Mouse (Mus musculus): Measurements from ENCODE around the gene Bsx. TPM values are rescaled to one million over a fixed set of nuclear protein-coding genes. Genes with fewer than 3 reads are reported as not detected.

Bsx gene
- total RNA-seq (2014; rRNA removed) (0.24 TPM in 1 of 2 replicates, not detected in the other), polyA plus RNA-seq (2015; fragmentation: Nextera tagmentation; extraction: Ambion mirVana) (1.5 and 2.8 TPM in 2 replicates)

GRCm38 (mm10) chr9:40873556-40874470, at the start of gene Bsx:
TSS of gene Bsx (plus strand) at chr9:40874127.
- H3K27ac ChIP-seq (ENCODE audit: low read depth, low read length) = no peak within 1 kb of the TSS
- H3K9ac ChIP-seq (replicated peaks; ENCODE audit: low read length, poor library complexity, severe bottlenecking) = no peak within 1 kb of the TSS
- H3K4me2 ChIP-seq (ENCODE audit: low read depth, low read length, poor library complexity, severe bottlenecking) = no peak within 1 kb of the TSS
- ATAC-seq (ENCODE audit: low FRiP score) = peak; percentile 49; the same call in 1 of the 2 replicates
- peaks cover 46% of the 10 kb centered on the region for H3K27me3 ChIP-seq (ENCODE audit: insufficient read depth, low read length)
- H3K9me3 ChIP-seq (ENCODE audit: low read length) = no peaks in the 10 kb centered on the region
- no peaks in the 10 kb centered on the region for H3K36me3 ChIP-seq (ENCODE audit: insufficient read depth, low read length)
- H3K4me1 ChIP-seq (ENCODE audit: insufficient read depth, low read length) = peaks cover 3% of the 10 kb centered on the region; the same call in 1 of the 2 replicates
- peak; percentile 54 for DNase-seq (ENCODE audit: low spot score)
- H3K4me3 ChIP-seq (ENCODE audit: low read depth, low read length) = 0 out of 2 replicates have a peak within 1 kb of the TSS, but pooled peaks have one; percentile 2
- TF ChIP-seq CTCF (IDR thresholded peaks at IDR 0.05) = no peak
- WGBS = 3% methylated on average over 27 of the region's 32 CpGs

GRCm38 (mm10) chr9:40825601-40826000, 48.3 kb upstream of the Bsx start:
- Histone ChIP-seq H3K36me3 (ENCODE audit: insufficient read depth, low read length) (no peaks in the 10 kb centered on the region), H3K4me2 (ENCODE audit: low read depth, low read length, poor library complexity, severe bottlenecking) (no peak overlapping the region), H3K4me3 (ENCODE audit: low read depth, low read length) (no peak overlapping the region), H3K27ac (ENCODE audit: low read depth, low read length) (no peak overlapping the region), H3K27me3 (ENCODE audit: insufficient read depth, low read length) (no peaks in the 10 kb centered on the region), H3K4me1 (ENCODE audit: insufficient read depth, low read length) (no peaks in the 10 kb centered on the region), H3K9ac (replicated peaks; ENCODE audit: low read length, poor library complexity, severe bottlenecking) (no peak overlapping the region), H3K9me3 (ENCODE audit: low read length) (no peaks in the 10 kb centered on the region)
- 47% methylated on average over 6 of the region's 6 CpGs for WGBS
- DNase-seq (ENCODE audit: low spot score) (no peak), ATAC-seq (ENCODE audit: low FRiP score) (no peak)
- TF ChIP-seq CTCF (IDR thresholded peaks at IDR 0.05) = no peak

DNA sequence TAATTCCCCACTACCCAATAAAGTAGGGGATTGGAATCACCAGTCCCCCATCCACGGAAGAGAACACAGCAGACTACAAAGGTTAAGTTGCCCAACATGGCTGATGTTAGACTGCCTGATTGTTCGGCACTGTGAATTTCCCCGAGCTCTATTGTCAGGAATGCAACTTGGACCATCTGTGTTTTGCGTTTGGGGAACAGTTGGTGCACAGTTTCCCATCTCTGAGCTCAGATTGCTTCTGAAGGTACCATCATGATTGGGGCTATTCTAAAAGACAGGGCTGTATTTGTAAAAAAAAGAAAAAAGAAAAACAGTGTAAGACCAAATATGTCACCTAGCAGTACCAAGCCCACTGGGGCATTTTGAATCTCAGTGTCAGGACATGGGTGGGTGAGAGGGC, 46.6 kb upstream of the Bsx start:
- no peak overlapping the region for H3K4me3 ChIP-seq (ENCODE audit: low read depth, low read length)
- no peak for TF ChIP-seq CTCF (IDR thresholded peaks at IDR 0.05)
- no peak for ATAC-seq (ENCODE audit: low FRiP score)
- no peak overlapping the region for H3K9ac ChIP-seq (replicated peaks; ENCODE audit: low read length, poor library complexity, severe bottlenecking)
- H3K36me3 ChIP-seq (ENCODE audit: insufficient read depth, low read length) = no peaks in the 10 kb centered on the region
- no peak for DNase-seq (ENCODE audit: low spot score)
- H3K27ac ChIP-seq (ENCODE audit: low read depth, low read length) = no peak overlapping the region
- H3K27me3 ChIP-seq (ENCODE audit: insufficient read depth, low read length) = no peaks in the 10 kb centered on the region
- 89% methylated on average over 4 of the region's 4 CpGs for WGBS
- no peak overlapping the region for H3K4me2 ChIP-seq (ENCODE audit: low read depth, low read length, poor library complexity, severe bottlenecking)
- H3K9me3 ChIP-seq (ENCODE audit: low read length) = no peaks in the 10 kb centered on the region
- no peaks in the 10 kb centered on the region for H3K4me1 ChIP-seq (ENCODE audit: insufficient read depth, low read length)

- DNase-seq (ENCODE audit: low spot score) (peak; percentile 91), ATAC-seq (ENCODE audit: low FRiP score) (peak; percentile 44; the same call in 1 of the 2 replicates)
- no peaks in the 10 kb centered on the region for H3K9me3 ChIP-seq (ENCODE audit: low read length)
- peak; percentile 97 for TF ChIP-seq CTCF (IDR thresholded peaks at IDR 0.05)
- no peaks in the 10 kb centered on the region for H3K36me3 ChIP-seq (ENCODE audit: insufficient read depth, low read length)
- WGBS = 8% methylated on average over 12 of the region's 12 CpGs
- H3K4me3 ChIP-seq (ENCODE audit: low read depth, low read length) = no peak overlapping the region
- no peak overlapping the region for H3K9ac ChIP-seq (replicated peaks; ENCODE audit: low read length, poor library complexity, severe bottlenecking)
- no peak overlapping the region for H3K4me2 ChIP-seq (ENCODE audit: low read depth, low read length, poor library complexity, severe bottlenecking)
- no peaks in the 10 kb centered on the region for H3K4me1 ChIP-seq (ENCODE audit: insufficient read depth, low read length)
- no peaks in the 10 kb centered on the region for H3K27me3 ChIP-seq (ENCODE audit: insufficient read depth, low read length)
- no peak overlapping the region for H3K27ac ChIP-seq (ENCODE audit: low read depth, low read length)
Measured at GRCm38 (mm10) chr9:40834569-40834968, 39.4 kb upstream of the Bsx start.

DNA sequence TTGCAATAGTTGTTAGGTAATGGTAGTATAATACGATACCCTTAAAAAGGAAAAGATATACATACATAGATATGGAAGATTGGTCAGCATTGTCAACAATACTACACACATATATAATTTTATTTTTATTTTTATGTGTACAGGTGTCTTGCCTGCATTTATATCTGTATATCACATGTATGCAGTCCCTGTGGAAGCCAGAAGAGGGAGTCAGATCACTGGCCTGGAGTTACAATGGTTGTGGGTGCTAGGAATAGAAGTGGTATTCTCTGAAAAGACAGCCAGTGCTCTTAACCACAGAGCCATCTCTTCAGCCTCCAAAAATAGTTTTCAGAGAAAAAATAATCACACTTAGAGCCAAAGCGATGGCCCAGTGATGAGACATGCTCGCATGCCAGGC, 37.2 kb upstream of the Bsx start:
- DNase-seq (ENCODE audit: low spot score) = no peak
- peak; percentile 30; the same call in 1 of the 2 replicates for TF ChIP-seq CTCF (IDR thresholded peaks at IDR 0.05)
- Histone ChIP-seq H3K9ac (replicated peaks; ENCODE audit: low read length, poor library complexity, severe bottlenecking) (no peak overlapping the region), H3K4me1 (ENCODE audit: insufficient read depth, low read length) (no peaks in the 10 kb centered on the region), H3K4me3 (ENCODE audit: low read depth, low read length) (no peak overlapping the region), H3K9me3 (ENCODE audit: low read length) (no peaks in the 10 kb centered on the region), H3K27me3 (ENCODE audit: insufficient read depth, low read length) (no peaks in the 10 kb centered on the region), H3K27ac (ENCODE audit: low read depth, low read length) (no peak overlapping the region), H3K36me3 (ENCODE audit: insufficient read depth, low read length) (no peaks in the 10 kb centered on the region), H3K4me2 (ENCODE audit: low read depth, low read length, poor library complexity, severe bottlenecking) (no peak overlapping the region)
- no peak for ATAC-seq (ENCODE audit: low FRiP score)
- WGBS = 92% methylated on average over 3 of the region's 3 CpGs

- no peaks in the 10 kb centered on the region for H3K9me3 ChIP-seq (ENCODE audit: low read length)
- no peaks in the 10 kb centered on the region for H3K36me3 ChIP-seq (ENCODE audit: insufficient read depth, low read length)
- DNase-seq (ENCODE audit: low spot score) (no peak), ATAC-seq (ENCODE audit: low FRiP score) (no peak)
- H3K4me3 ChIP-seq (ENCODE audit: low read depth, low read length) = no peak overlapping the region
- WGBS = 77% methylated on average over 3 of the region's 3 CpGs
- no peaks in the 10 kb centered on the region for H3K27me3 ChIP-seq (ENCODE audit: insufficient read depth, low read length)
- no peak overlapping the region for H3K27ac ChIP-seq (ENCODE audit: low read depth, low read length)
- H3K4me1 ChIP-seq (ENCODE audit: insufficient read depth, low read length) = no peaks in the 10 kb centered on the region
- no peak for TF ChIP-seq CTCF (IDR thresholded peaks at IDR 0.05)
- no peak overlapping the region for H3K9ac ChIP-seq (replicated peaks; ENCODE audit: low read length, poor library complexity, severe bottlenecking)
- H3K4me2 ChIP-seq (ENCODE audit: low read depth, low read length, poor library complexity, severe bottlenecking) = no peak overlapping the region
Measured at GRCm38 (mm10) chr9:40839662-40840061, 34.3 kb upstream of the Bsx start.

All from midbrain, postnatal 0 days (tissue).